Mouse (Mus musculus) liver, postnatal 0 days (tissue): Measurements from ENCODE around the gene Shisa2.

Experiments
- CTCF ChIP-seq: sonication (generic); IDR thresholded peaks from 2 replicates; pipeline ENCODE4 v1.5.1; 2016; ENCODE audit warnings: antibody characterized with exemption, low read depth
- EP300 ChIP-seq: IDR thresholded peaks from 2 replicates; pipeline ENCODE4 v1.6.1; 2016; ENCODE audit warnings: antibody characterized with exemption, low read depth, mild to moderate bottlenecking

- TF ChIP-seq CTCF: no peak
- TF ChIP-seq EP300: no peak
Observed at GRCm38 (mm10) chr14:59674556-59674955, 49.4 kb downstream of the Shisa2 start.
